Mouse (Mus musculus) kidney, postnatal 0 days (tissue): ENCODE data around the gene Pigt. TPM values are rescaled to one million over a fixed set of nuclear protein-coding genes. Genes with fewer than 3 reads are reported as not detected.

Source experiments
- ATAC-seq: fragments of 200-750 bp; cut with Nextera tagmentation; replicated peaks from 2 replicates; pipeline ENCODE4 v1.8.0; 2017; ENCODE audit warnings: low read depth, moderate number of reproducible peaks, moderate TSS enrichment, moderate library complexity; ENCODE audit not compliant: low FRiP score
- DNase-seq: peaks from one replicate; pipeline ENCODE4 v3.0.0-alpha.2; 2016; ENCODE audit warnings: low spot score
- H3K27ac ChIP-seq: fragments of 300-500 bp; sonication (generic); 2 replicates; pipeline ENCODE4 v1.5.1; 2014; ENCODE audit warnings: mild to moderate bottlenecking
- H3K27me3 ChIP-seq: fragments of 300-500 bp; sonication (generic); 2 replicates; pipeline ENCODE4 v1.6.1; 2014; ENCODE audit warnings: low read length, mixed read lengths; ENCODE audit not compliant: insufficient read depth
- H3K36me3 ChIP-seq: fragments of 300-500 bp; sonication (generic); 2 replicates; pipeline ENCODE4 v1.6.1; 2014; ENCODE audit warnings: low read length, mixed read lengths; ENCODE audit not compliant: insufficient read depth
- H3K4me1 ChIP-seq: fragments of 300-500 bp; sonication (generic); replicated peaks from 2 replicates; pipeline ENCODE4 v1.6.1; 2014; ENCODE audit warnings: antibody characterized with exemption, low read length, mixed read lengths; ENCODE audit not compliant: insufficient read depth
- H3K4me2 ChIP-seq: fragments of 300-500 bp; sonication (generic); 2 replicates; pipeline ENCODE4 v1.6.1; 2014; ENCODE audit warnings: mild to moderate bottlenecking, low read length, moderate library complexity, mixed read lengths
- H3K4me3 ChIP-seq: fragments of 300-500 bp; sonication (generic); replicated peaks from 2 replicates; pipeline ENCODE4 v1.5.1; 2014; ENCODE audit warnings: low read depth, low read length
- H3K9ac ChIP-seq: fragments of 300-500 bp; sonication (generic); 2 replicates; pipeline ENCODE4 v1.6.1; 2014; ENCODE audit warnings: low read depth, low read length
- H3K9me3 ChIP-seq: fragments of 300-500 bp; sonication (generic); replicated peaks from 2 replicates; pipeline ENCODE4 v1.6.1; 2016; ENCODE audit warnings: low read length, inconsistent platforms, mixed read lengths
- CTCF ChIP-seq: IDR thresholded peaks from 2 replicates; pipeline ENCODE4 v1.5.1; 2016; ENCODE audit warnings: antibody characterized with exemption, low read depth, mild to moderate bottlenecking, moderate library complexity
- WGBS: fragments of 180-500 bp; shearing (Covaris S2); extraction: QIAGEN DNeasy Blood & Tissue Kit; methylation state at CpG from one replicate; pipeline ENCODE4 v1.1.7; 2014; 5-methylcytosine and 5-hydroxymethylcytosine counted together
- polyA plus RNA-seq: library from polyadenylated mRNA; unstranded; fragments of >200 nt; fragmentation: Nextera tagmentation; extraction: Ambion mirVana; gene quantifications from 2 replicates; pipeline ENCODE4 v1.2.1, GENCODE M21; 2015

Pigt gene
- polyA plus RNA-seq, 1 experiment from 2014 or later, result 86.3 TPM

- no peak within 1 kb of the TSS for H3K4me3 ChIP-seq
- H3K36me3 ChIP-seq, result peaks cover 8% of the 10 kb centered on the region; the same call in 1 of the 2 replicates
- TF ChIP-seq CTCF, result no peak
- no peak within 1 kb of the TSS for H3K27ac ChIP-seq
- H3K9ac ChIP-seq, result no peak within 1 kb of the TSS
- no peaks in the 10 kb centered on the region for H3K27me3 ChIP-seq
- H3K4me1 ChIP-seq, result no peaks in the 10 kb centered on the region
- H3K4me2 ChIP-seq, result no peak within 1 kb of the TSS
- ATAC-seq (no peak), DNase-seq (no peak)
- H3K9me3 ChIP-seq, result no peaks in the 10 kb centered on the region
- WGBS, result 85% methylated on average over 6 of the region's 6 CpGs
Measured at GRCm38 (mm10) chr2:164473624-164474023, 23.7 kb upstream of the Pigt start, which contains the start of gene Trp53tg5. Trp53tg5 (minus strand) TSS chr2:164473724.

DNA sequence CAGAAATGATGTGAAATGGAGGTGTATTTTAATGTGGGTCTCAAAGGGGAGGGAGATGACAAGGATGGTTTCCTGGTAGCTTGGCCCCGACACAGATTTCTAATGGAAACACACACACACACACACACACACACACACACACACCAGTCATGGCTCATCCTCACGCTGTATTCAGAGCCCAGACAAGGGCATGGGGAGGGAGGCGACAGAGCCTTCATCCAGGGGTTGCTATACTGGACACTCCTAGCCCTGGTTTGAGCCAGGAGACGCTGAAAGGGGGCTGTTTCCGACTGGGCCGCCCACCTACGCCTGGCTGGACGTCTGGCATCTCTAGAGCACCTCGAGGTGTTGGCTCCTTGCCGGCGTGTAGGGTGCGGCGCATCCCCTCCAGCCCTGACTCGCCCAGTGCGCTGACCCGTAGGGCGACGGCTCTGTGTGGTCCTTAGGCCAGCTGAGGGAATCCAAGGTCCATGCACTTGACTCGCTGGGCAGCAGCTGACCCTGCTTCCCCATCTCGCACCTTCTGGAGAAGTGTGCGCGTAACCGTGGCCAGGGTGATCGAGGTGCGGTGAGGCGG lies 11.6 kb upstream of the Pigt start, which contains the start of gene Dbndd2:
Dbndd2 (plus strand) TSS at position 426 of the 577 bp plus-strand sequence.
- WGBS, result under 1% methylated on average over 26 of the region's 26 CpGs

DNA sequence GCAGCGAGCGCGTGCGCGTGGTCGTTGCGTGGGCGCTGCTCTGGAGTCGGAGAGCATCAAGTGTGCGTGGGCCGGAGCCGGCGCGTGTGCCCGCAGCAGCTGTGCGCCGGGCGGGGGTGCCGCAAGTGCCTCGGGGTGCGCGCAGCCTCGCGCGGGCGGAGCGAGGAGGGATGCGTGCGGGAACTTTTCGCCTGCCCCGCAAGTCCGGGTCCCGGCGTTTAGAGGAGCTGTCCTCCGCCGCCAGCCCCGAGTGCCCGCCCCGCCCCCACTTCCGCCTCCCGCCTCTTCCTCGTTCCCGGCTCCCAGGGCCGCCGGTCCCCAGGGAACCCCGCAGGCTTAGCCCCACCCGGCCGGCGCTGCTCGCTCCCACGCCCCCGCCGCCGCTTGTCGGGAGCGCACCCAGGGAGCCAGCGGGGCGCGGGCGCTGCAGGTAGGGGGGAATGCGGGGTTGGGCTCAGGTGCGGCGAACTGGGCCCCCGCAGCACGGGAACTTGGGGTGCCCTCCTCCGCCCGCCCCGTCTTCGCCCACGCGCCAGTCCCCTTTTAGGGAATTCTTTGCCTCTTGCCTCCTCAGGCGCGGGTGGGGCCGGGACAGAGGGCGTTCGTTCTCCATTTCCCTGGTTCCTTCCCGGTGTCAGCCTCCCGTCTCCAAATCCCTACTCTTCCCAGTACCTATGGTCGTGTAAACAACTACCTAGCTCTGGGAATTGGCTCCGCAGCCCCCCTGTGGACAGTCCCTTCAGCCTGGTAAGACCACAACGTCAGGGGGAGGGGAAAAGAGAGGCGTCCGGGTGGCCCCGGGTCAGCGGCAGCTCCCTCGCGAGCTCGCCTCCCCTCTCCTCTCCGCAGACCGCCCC lies 10.8 kb upstream of the Pigt start:
- ATAC-seq (peak; percentile 59), DNase-seq (peak; percentile 72)
- WGBS, result under 1% methylated on average over 58 of the region's 90 CpGs
- H3K27me3 ChIP-seq, result no peaks in the 10 kb centered on the region
- H3K4me1 ChIP-seq, result 0 out of 2 replicates have a peak, but pooled peaks cover 5% of the 10 kb centered on the region
- H3K9ac ChIP-seq, result peak overlapping the region; percentile 81
- peak overlapping the region; percentile 71 for H3K27ac ChIP-seq
- peak overlapping the region; percentile 99 for H3K4me2 ChIP-seq
- 0 out of 2 replicates have a peak, but pooled peaks cover 4% of the 10 kb centered on the region for H3K36me3 ChIP-seq
- peak overlapping the region; percentile 88 for H3K4me3 ChIP-seq
- TF ChIP-seq CTCF, result peak; percentile 22; the same call in 1 of the 2 replicates
- H3K9me3 ChIP-seq, result no peaks in the 10 kb centered on the region

More for the DNA sequence above, 11.6 kb upstream of the Pigt start, which contains the start of gene Dbndd2:
- peak within 1 kb of the TSS; percentile 99 for H3K4me2 ChIP-seq
- peak; percentile 85 for ATAC-seq
- H3K9me3 ChIP-seq, result no peaks in the 10 kb centered on the region
- 0 out of 2 replicates have a peak, but pooled peaks cover 5% of the 10 kb centered on the region for H3K4me1 ChIP-seq
- peak within 1 kb of the TSS; percentile 71 for H3K27ac ChIP-seq
- peak within 1 kb of the TSS; percentile 88 for H3K4me3 ChIP-seq
- no peak for TF ChIP-seq CTCF
- H3K27me3 ChIP-seq, result no peaks in the 10 kb centered on the region
- peak; percentile 50 for DNase-seq
- H3K9ac ChIP-seq, result peak within 1 kb of the TSS; percentile 81
- H3K36me3 ChIP-seq, result 0 out of 2 replicates have a peak, but pooled peaks cover 4% of the 10 kb centered on the region

- DNase-seq (no peak), ATAC-seq (no peak; the same call in 1 of the 2 replicates)
- peak overlapping the region; percentile 71; the same call in 1 of the 2 replicates for H3K27ac ChIP-seq
- 0 out of 2 replicates have a peak, but pooled peaks cover 4% of the 10 kb centered on the region for H3K36me3 ChIP-seq
- H3K27me3 ChIP-seq, result no peaks in the 10 kb centered on the region
- TF ChIP-seq CTCF, result no peak
- WGBS, result 12% methylated on average over 11 of the region's 11 CpGs
- H3K4me3 ChIP-seq, result peak overlapping the region; percentile 88
- H3K4me1 ChIP-seq, result 0 out of 2 replicates have a peak, but pooled peaks cover 5% of the 10 kb centered on the region
- no peaks in the 10 kb centered on the region for H3K9me3 ChIP-seq
- H3K4me2 ChIP-seq, result peak overlapping the region; percentile 99
- H3K9ac ChIP-seq, result peak overlapping the region; percentile 81
Measured at GRCm38 (mm10) chr2:164487115-164487527, 10.2 kb upstream of the Pigt start.

DNA sequence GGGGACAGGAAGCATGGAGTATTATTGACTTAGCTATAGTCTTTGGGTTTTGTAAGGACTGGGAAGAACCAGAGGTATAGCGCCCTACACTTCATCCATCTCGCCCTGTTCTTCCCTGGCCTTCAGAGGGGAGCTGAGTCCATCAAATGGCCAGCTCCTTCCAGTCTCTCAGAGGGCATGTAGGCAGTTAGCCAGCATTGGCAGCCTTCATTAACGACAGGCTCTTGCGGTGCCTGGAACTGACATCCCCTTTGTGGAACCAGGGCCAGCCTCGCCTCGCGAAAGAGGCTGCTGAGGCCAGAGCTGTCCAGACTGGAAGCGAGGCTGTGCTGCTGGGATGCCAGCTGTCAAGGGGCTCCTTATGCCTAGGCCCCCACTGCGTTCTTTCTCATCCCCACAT lies 9.5 kb upstream of the Pigt start:
- no peak overlapping the region for H3K4me3 ChIP-seq
- no peak overlapping the region for H3K4me2 ChIP-seq
- no peak overlapping the region for H3K27ac ChIP-seq
- 78% methylated on average over 9 of the region's 9 CpGs for WGBS
- no peaks in the 10 kb centered on the region for H3K9me3 ChIP-seq
- 0 out of 2 replicates have a peak, but pooled peaks cover 5% of the 10 kb centered on the region for H3K4me1 ChIP-seq
- H3K9ac ChIP-seq, result no peak overlapping the region
- H3K27me3 ChIP-seq, result no peaks in the 10 kb centered on the region
- ATAC-seq, result no peak
- no peak for TF ChIP-seq CTCF
- DNase-seq, result no peak
- H3K36me3 ChIP-seq, result 0 out of 2 replicates have a peak, but pooled peaks cover 4% of the 10 kb centered on the region

GRCm38 (mm10) chr2:164494126-164494525 lies 3.2 kb upstream of the Pigt start:
- TF ChIP-seq CTCF, result no peak
- no peak for DNase-seq

More at GRCm38 (mm10) chr2:164494126-164494525, 3.2 kb upstream of the Pigt start:
- Histone ChIP-seq H3K4me1 (peaks cover 6% of the 10 kb centered on the region), H3K36me3 (0 out of 2 replicates have a peak, but pooled peaks cover 4% of the 10 kb centered on the region), H3K27me3 (no peaks in the 10 kb centered on the region), H3K27ac (no peak overlapping the region), H3K4me3 (no peak overlapping the region), H3K9me3 (no peaks in the 10 kb centered on the region), H3K9ac (no peak overlapping the region), H3K4me2 (no peak overlapping the region)
- WGBS, result 48% methylated on average over 2 of the region's 2 CpGs
- no peak for ATAC-seq
